Mouse (Mus musculus) liver, postnatal 0 days (tissue): Measurements from ENCODE around the gene Hspb3.

Experiments
- CTCF ChIP-seq: sonication (generic); IDR thresholded peaks from 2 replicates; pipeline ENCODE4 v1.5.1; 2016; ENCODE audit warnings: antibody characterized with exemption, low read depth
- EP300 ChIP-seq: IDR thresholded peaks from 2 replicates; pipeline ENCODE4 v1.6.1; 2016; ENCODE audit warnings: antibody characterized with exemption, low read depth, mild to moderate bottlenecking

DNA sequence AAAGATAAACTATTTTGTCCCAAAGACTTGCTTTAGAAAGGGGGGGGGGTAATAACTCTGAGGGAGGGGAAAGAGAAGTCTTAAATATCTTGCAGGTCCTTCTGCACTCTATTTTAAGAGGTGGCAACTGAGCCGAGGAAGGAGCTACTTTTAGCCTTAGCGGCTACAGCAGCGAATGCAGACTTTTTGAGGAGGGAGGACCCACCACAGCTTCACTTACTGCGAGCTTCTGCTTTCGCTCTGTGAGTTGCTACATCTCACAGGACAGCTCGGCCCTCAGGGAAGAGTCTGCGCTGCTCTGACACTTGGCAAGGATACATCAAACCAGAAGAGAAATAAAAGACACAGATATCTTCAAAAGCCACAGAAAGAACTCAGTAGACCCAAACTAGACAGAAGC, 6.3 kb downstream of the Hspb3 start:
- TF ChIP-seq CTCF = no peak
- TF ChIP-seq EP300 = no peak
